Mouse (Mus musculus): ENCODE data around the gene Ubox5.

Ubox5 gene

GRCm38 (mm10) chr2:130634006-130634738 is 4.3 kb upstream of the Ubox5 start:
- no peak for DNase-seq (ENCODE audit: low read depth)

DNA sequence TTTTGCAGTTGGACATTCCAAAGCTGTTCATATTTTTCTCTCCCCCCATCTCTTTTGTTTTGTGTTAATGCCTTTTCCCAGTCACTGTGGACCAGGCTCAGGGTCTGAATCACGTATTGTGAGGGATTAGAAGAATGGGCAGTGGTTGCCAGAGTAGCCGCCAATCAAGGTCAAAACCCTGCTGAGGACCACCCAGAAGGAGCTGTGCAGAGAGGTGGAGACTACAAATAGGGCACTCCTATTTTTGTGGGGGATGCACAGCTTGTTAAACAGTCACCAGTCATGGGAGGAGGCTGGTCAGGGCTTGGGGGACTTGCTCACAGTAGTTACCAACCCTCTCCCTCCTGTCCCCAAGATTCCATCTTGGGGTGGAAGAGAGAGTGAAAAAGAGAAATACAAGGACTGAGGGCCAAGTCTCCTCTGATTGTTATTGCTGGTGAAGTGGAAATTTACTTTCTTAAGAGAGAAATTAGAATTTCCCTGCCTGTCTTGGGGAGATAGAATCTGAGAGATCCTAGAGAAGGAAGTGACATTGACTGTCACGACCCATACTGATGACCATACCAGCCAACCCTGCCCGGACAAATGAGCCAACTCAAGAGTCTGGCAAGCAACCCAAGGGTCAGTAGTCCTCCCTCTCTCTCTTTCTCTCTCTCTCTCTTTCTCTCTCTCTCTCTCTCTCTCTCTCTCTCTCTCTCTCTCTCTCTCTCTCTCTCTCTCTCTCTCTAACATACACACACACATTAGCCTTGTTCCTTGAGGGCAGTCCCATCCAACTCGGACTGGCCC is 3.2 kb upstream of the Ubox5 start:
- no peak for DNase-seq (ENCODE audit: low read depth)

- no peak for DNase-seq (ENCODE audit: low read depth)
Observed at GRCm38 (mm10) chr2:130632416-130632815, 2.6 kb upstream of the Ubox5 start.

- no peak for DNase-seq (ENCODE audit: low read depth)
Observed at GRCm38 (mm10) chr2:130629080-130629838, 579 bp downstream of the Ubox5 start.

GRCm38 (mm10) chr2:130628424-130628823 is 1.4 kb downstream of the Ubox5 start:
- no peak for DNase-seq (ENCODE audit: low read depth)

- no peak for DNase-seq (ENCODE audit: low read depth)
Observed at GRCm38 (mm10) chr2:130618972-130619371, 10.9 kb downstream of the Ubox5 start.

DNA sequence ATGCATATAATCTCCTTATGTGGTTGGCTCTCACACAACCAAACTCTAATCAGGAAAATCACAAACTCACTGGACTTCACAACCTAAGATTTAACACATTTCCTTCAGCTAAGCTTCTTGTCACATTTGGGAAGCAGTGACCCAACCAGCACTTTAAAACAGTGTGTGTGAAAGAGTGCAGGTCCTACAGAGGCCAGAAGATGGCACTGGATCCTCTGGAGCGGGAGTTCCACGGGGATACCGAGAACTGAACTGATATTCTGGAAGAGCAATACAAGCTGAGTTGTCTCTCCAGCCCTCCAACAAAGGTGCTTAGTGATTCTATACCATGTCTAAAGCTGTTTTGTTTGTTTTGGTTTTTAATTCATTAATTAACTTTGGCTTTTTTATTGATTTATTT is 16.7 kb downstream of the Ubox5 start:
- DNase-seq (ENCODE audit: low read depth): no peak

DNA sequence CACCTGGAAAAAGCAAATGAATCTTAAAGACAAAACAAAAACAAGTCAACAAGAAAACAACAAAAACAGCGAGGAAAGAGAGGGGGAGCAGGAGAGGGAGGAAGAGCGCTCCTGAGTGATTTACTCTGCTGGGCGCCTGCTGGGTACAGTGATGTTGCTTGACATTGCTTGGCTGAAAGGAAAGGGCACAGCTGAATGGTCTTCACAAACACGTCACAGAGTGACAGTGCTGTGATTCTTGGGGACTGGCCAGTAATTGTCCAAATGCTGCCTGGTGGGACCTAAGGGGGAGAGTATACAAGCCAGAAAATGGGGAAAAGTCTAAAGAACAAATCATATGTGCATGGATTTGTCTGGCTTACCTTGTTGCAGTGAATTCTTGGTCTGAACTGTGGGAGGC is 27.6 kb downstream of the Ubox5 start:
- DNase-seq (ENCODE audit: low read depth): no peak

DNA sequence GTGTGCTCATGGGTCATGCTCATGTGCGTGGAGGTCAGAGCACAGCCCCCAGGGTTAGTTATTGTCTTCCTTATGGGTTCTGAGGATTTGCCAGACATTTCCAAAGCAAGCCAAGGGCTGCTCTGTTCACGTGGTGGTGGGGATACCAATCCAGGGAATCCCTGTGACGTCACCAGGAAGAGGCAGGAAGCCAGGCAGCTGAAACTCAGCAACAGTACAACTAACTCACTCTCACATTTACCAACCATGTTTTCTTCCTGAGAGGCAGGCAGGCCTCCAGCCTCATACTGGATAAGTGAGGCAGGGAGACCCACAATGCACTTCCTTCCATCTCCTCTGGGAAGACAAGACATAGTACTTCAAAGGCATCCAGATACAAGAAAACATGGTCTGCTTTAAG is 31.4 kb downstream of the Ubox5 start:
- no peak for DNase-seq (ENCODE audit: low read depth)

DNA sequence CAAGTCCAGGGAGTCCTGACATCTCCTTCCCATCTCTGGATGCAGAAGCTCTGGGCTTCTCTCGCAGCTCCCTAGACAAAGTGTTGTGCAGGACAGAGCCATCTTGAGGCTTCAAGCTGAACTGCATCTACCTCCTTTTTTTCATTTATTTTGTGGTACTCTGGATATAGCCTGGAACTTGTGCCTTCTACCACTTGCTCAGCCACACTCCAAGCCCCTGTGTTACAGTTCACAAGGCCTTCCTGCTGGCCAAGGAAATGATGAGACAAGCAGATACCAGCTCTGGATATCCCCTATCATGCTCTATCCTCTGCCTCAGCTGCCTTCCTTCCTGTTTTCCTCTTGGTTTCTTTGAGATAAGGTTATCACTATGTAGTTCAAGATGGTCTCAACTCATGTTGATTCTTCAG is 32.2 kb downstream of the Ubox5 start:
- DNase-seq (ENCODE audit: low read depth): no peak

- no peak for DNase-seq (ENCODE audit: low read depth)
Observed at GRCm38 (mm10) chr2:130595596-130595995, 34.2 kb downstream of the Ubox5 start.

- no peak for DNase-seq (ENCODE audit: low read depth)
Observed at GRCm38 (mm10) chr2:130591016-130591415, 38.8 kb downstream of the Ubox5 start.

- DNase-seq (ENCODE audit: low read depth): no peak
Observed at GRCm38 (mm10) chr2:130589761-130590160, 40.1 kb downstream of the Ubox5 start.

DNA sequence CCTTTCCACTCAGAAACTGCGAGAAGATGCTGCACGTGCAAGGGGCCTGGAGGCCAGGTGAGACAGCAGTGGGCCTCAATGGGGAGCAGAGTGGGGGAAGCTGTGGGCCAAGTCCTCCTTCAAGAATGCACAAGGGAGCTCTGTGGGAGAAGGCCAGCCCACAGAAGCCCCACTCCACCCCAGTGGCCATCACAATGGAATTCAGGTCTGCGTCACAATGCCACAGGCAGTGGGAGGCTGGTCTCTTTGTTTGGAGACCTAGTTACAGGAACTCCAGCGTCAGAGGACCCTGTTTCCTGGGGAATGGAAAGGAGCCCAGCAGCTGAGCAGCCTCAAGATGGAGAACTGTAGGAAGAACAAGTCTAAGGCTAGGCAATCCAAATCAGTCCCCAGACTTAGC is 40.7 kb downstream of the Ubox5 start:
- DNase-seq (ENCODE audit: low read depth): no peak

GRCm38 (mm10) chr2:130588373-130588772 is 41.5 kb downstream of the Ubox5 start:
- DNase-seq (ENCODE audit: low read depth): no peak

- DNase-seq (ENCODE audit: low read depth): no peak
Observed at GRCm38 (mm10) chr2:130586016-130586415, 43.8 kb downstream of the Ubox5 start.

- DNase-seq (ENCODE audit: low read depth): no peak
Observed at GRCm38 (mm10) chr2:130583902-130584560, 45.8 kb downstream of the Ubox5 start.

GRCm38 (mm10) chr2:130582552-130582951 is 47.3 kb downstream of the Ubox5 start, which contains the start of gene Avp:
Gene Avp (minus strand): TSS chr2:130582554.
- no peak for DNase-seq (ENCODE audit: low read depth)

DNA sequence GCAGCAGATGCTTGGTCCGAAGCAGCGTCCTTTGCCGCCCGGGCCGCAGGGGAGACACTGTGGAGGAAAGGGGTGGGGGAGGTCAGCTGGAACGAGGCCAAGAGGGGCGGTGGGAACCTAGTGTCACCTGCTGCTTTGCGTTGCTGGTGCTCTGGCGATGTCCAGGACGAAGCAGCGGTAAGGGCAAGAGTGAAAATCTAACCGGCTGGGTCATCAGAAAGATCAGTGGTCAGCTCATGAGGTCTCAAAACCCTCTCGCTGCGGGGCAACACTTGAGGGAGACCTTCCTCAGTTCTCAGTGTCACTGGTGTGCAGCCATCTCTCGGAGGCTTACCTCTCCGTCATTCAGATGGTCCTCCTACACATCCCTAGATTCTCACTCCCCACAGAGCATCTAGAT is 48.6 kb downstream of the Ubox5 start:
- DNase-seq (ENCODE audit: low read depth): no peak

DNA sequence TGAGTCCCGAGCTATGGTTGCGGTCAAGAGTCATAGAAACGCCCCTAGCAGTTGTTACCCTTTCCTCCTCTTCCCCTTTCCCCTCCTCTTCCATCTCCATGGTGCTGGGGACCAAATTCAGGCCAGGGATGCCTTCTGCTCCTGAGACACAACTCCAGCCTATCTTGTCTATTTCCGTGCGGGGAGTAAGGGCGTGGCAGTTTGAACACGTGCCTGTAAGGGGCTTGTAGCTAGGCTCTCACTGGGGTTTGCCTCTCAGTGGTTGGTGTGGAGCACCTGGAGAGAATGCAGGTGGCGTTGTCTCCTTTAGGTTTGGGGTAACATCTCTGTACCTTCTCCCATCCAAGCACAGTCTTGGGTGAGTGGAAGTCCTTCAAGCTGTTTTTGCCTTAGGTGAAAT is 50.0 kb downstream of the Ubox5 start:
- no peak for DNase-seq (ENCODE audit: low read depth)

DNA sequence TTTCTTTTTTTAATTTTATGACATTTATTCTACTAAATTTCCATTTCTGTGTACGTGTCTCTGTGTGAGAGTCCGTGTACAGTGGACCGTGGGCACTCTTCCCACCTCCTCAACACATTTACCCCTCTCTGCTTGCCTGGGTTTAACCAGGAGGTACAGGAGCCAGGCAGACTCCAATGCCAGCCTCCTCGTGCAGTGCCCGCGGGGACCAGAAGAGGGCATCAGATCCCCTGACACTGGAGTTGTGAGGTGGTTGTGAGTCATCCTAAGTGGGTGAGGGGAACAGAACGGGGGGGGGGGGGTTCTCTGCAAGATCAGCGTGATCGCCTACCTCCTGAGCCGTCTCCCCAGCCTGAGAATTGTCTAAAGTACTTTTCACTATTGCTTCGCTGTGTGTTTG is 51.7 kb downstream of the Ubox5 start:
- DNase-seq (ENCODE audit: low read depth): peak; percentile 58

GRCm38 (mm10) chr2:130577632-130578031 is 52.2 kb downstream of the Ubox5 start:
- peak; percentile 42 for DNase-seq (ENCODE audit: low read depth)

Data from fibroblast of lung, adult 2 months (primary cell).